Mouse (Mus musculus) MEL-GATA-1-ER (cell line): Measurements from ENCODE around the gene Cldnd2.

ENCODE experiments used
- DNase-seq: peaks from one replicate; pipeline ENCODE4 v3.0.0-alpha.2; 2012; ENCODE audit warnings: low read depth; ENCODE audit errors: extremely low read depth

Cldnd2 gene

DNA sequence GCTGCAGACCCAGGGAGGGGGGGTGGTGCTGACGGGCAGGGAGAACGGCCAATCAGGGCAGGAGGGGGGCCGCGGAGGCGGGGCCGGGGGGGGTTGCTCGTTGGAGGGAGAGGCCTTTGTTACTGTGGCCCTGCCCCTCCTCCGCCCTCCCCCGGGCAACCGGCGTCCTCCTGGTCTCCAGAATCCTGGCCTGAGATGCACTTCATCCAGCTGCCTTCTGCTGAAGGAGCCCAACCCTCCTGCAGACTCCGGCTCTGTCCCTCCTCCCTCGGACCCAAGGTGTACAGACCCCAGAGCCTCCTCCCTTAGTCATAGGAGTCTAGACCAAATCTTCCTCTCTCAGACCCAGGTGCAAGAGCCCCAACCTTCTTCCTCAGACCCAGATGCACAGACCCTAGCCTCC is 49.6 kb downstream of the Cldnd2 start:
- no peak for DNase-seq

DNA sequence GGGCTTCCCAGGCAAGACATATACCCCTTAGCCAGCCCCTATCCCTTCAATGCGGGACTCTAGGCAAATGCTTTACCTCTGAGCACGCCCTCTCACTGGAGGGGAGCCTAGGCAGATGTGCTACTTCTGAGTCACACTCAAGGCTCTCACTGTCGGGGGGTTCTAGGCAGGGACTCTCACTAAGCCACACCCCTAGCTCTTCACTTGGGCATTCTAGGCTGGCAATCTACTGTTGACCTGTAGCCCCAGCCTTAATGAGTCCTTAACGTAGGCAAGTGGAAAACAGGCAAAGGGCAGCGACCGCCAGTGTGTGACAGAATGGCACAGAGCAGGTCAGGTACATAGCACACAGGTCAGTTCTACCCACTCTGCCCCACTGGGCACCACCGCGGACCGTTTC is 50.3 kb downstream of the Cldnd2 start:
- no peak for DNase-seq
